Mouse (Mus musculus) cerebellum, adult 2 months (tissue): ENCODE measurements around the gene Ahnak. TPM values are rescaled to one million over a fixed set of nuclear protein-coding genes. Genes with fewer than 3 reads are reported as not detected.

Experiments used
- DNase-seq, 2 experiments: peaks; one replicate each; pipeline ENCODE4 v3.0.0; 2021
- H3K27ac ChIP-seq: fragments of 200-500 bp; 2 replicates; pipeline ENCODE4 v1.5.1; 2012; ENCODE audit warnings: low read length, control low read depth, inconsistent platforms; ENCODE audit not compliant: insufficient read depth
- H3K27me3 ChIP-seq: fragments of 200-500 bp; 2 replicates; pipeline ENCODE4 v1.6.1; 2012; ENCODE audit warnings: inconsistent platforms, mild to moderate bottlenecking, low read length, moderate library complexity; ENCODE audit not compliant: control insufficient read depth, insufficient read depth
- H3K4me1 ChIP-seq: fragments of 200-500 bp; 2 replicates; pipeline ENCODE4 v1.6.1; 2011; ENCODE audit warnings: low read length; ENCODE audit not compliant: control insufficient read depth, insufficient read depth
- H3K4me3 ChIP-seq: fragments of 200-500 bp; replicated peaks from 2 replicates; pipeline ENCODE3; 2011; ENCODE audit warnings: mild to moderate bottlenecking, low read depth, low read length, control low read depth; ENCODE audit not compliant: insufficient read depth
- CTCF ChIP-seq: fragments of 200-500 bp; IDR thresholded peaks from 2 replicates; pipeline ENCODE4 v1.5.1; 2011; ENCODE audit warnings: low read depth, mild to moderate bottlenecking, control low read depth, low read length, moderate library complexity, borderline replicate concordance; ENCODE audit not compliant: insufficient read depth
- POLR2A ChIP-seq: fragments of 200-500 bp; IDR thresholded peaks from 2 replicates; pipeline ENCODE4 v1.6.1; 2011; ENCODE audit warnings: low read length, control low read depth, borderline replicate concordance; ENCODE audit not compliant: insufficient read depth
- WGBS: fragments of 180-500 bp; shearing (Covaris S2); methylation state at CpG from one replicate; pipeline ENCODE4 v1.1.7; 2018; 5-methylcytosine and 5-hydroxymethylcytosine counted together
- polyA plus RNA-seq: library from polyadenylated mRNA; depleted of rRNA; stranded (reverse); fragments of >200 nt; gene quantifications from 2 replicates; pipeline ENCODE4 v1.2.3, GENCODE M21; 2012

Ahnak gene
- polyA plus RNA-seq, 1 experiment: 5.8 TPM

DNA sequence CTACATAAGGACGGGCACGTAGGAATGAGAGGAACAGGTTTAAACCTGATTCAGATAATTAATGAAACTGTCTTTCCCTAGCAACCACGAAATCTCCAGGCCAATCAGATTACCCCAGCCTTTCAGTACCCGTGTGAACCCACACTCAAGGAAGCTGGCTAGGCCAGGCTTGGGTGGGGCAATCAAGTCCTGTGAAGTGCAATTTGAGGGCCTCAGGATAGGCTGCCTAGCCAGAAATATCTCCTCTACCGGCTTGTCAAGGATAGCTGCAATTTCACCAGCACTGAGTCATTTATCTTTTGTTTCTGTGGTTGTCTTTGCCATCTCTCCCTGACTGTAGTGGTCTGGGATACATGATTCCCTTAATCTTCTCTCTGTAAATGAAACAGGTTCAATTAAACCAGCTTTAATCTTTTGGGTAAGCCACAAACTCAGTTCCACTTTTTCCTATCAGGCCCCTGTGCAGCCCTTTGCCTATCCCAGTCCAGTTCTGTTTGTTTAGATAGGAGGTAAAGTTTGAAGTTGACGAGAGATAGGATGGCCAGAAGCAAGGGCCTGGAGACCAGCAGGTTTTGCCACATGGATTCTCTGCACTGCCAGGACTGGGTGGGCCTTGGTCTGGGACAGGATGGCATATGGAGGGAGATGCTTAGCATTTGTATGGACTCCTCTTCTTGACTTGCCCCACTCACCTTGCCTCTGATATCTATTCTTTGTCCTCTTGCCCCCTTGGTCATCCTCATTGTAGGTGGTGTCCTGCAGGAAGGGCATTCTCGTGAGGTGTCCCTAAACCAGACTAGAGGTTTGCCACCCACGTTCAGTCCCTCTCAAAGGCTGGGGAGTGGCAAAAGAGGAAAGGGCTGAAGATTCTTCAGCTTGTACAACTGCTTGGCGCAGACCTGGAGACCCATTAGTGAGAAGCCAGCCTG, 44.6 kb downstream of the Ahnak start:
- H3K27me3 ChIP-seq: no peaks in the 10 kb centered on the region
- peaks cover 9% of the 10 kb centered on the region for H3K4me1 ChIP-seq
- H3K4me3 ChIP-seq: no peak overlapping the region
- WGBS: 87% methylated on average over 9 of the region's 9 CpGs
- TF ChIP-seq CTCF: no peak
- TF ChIP-seq POLR2A: no peak
- no peak for DNase-seq
- H3K27ac ChIP-seq: no peak overlapping the region

DNA sequence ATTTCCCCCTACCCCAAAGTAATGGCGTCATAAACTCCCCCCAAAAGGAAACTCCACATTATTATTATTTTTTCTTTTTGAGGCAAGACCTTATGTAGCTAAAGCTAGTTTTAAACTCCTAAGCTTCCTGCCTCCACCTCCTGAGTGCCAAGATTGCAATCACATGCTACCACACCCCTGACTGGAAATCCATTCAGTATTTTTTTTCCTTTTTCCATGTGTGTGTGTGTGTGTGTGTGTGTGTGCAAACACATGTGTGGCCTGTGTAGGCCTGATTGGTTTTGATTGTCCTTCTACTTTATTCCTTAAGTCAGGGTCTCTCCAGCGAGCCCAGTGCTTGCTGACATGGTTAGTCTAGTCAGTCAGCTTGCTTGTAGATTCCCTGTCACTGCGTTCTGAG, 45.4 kb downstream of the Ahnak start:
- DNase-seq: no peak
- H3K27ac ChIP-seq: no peak overlapping the region
- TF ChIP-seq POLR2A (no peak), CTCF (no peak)
- 92% methylated on average over 3 of the region's 3 CpGs for WGBS
- peaks cover 7% of the 10 kb centered on the region for H3K4me1 ChIP-seq
- no peak overlapping the region for H3K4me3 ChIP-seq
- H3K27me3 ChIP-seq: no peaks in the 10 kb centered on the region

DNA sequence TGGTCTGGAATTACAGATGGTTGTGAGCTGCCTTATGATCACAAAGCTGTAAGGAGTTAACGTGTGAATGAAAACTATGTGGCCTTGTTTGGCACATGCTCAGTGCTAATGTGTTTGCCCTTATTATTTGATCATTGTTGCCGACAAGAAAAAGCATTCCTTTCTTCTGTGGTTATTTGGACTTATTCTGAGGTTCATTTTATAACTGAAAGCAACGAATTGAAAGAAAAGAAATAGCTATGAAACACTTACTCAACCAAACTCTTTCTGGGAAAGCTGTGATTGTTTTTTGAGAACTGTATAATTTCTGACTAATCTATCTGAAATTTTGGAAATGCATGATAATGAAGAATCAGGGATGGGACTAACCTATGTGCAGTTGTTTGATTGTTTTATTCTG, 46.0 kb downstream of the Ahnak start:
- 65% methylated on average over 3 of the region's 3 CpGs for WGBS
- peaks cover 3% of the 10 kb centered on the region for H3K4me1 ChIP-seq
- no peaks in the 10 kb centered on the region for H3K27me3 ChIP-seq
- H3K27ac ChIP-seq: no peak overlapping the region
- DNase-seq: no peak
- no peak overlapping the region for H3K4me3 ChIP-seq
- TF ChIP-seq CTCF: no peak
- no peak for TF ChIP-seq POLR2A

DNA sequence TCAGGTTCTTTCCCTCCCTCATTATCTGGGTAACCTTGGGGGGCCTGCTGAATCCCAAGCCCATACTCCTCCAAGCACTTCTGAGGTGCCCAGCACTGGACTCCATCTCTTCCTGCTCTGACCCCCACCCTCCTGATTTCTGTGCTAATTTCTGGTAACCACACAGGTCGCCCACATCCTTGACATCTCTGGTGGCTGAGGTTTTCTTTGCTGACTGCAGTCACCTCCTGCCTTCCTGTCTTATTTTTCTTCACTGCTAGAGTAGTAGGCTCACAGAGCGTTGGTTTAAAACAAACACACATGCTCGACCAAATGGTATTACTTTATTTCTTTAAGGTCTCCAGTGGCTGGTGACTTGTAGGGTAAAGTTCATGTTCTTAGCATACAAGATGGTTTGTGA, 49.1 kb downstream of the Ahnak start:
- TF ChIP-seq POLR2A (no peak), CTCF (no peak)
- Histone ChIP-seq H3K4me3 (no peak overlapping the region), H3K27ac (no peak overlapping the region), H3K27me3 (no peaks in the 10 kb centered on the region), H3K4me1 (no peaks in the 10 kb centered on the region)
- 79% methylated on average over 3 of the region's 3 CpGs for WGBS
- DNase-seq: no peak

DNA sequence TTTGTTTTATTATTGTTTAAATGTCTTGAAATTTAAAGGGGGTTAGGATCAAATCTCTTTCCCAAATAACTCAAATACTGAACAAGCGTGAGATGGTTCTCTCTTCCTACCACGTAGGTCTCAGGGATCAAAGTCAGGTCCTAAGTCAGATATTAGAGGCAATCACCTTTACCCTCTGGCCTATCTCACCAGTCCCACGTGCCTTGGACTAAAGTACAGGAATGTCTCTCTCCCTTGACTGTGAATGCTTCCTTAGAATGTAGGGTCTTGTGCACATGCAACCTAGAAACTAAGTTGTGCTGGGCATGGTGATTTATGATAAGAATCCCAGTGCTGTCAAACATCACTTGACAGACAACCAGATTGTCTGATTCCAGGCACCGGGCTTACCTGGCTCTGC, 50.2 kb downstream of the Ahnak start:
- no peak overlapping the region for H3K4me3 ChIP-seq
- DNase-seq: no peak
- no peaks in the 10 kb centered on the region for H3K4me1 ChIP-seq
- H3K27ac ChIP-seq: no peak overlapping the region
- WGBS: 84% methylated on average over 4 of the region's 4 CpGs
- no peaks in the 10 kb centered on the region for H3K27me3 ChIP-seq
- TF ChIP-seq POLR2A: no peak
- no peak for TF ChIP-seq CTCF

DNA sequence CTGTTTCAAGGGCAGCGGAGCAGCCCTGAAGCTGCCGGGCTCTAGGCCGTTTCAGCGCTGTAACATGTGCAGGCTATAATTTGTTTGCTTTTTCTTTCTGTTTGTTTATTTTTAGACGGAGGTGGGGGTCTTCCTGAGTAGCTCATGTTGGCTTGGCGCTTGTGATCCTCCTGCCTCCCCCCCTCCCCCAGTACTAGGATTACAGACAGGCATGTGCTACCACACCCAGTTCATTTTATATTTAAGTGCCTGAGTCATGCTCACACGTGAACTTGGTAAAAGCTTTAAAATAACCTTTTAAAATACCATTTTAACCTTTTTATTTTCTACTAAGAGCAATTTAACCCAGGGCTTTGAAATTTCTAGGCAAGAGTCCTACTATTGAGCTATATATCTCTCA, 50.8 kb downstream of the Ahnak start:
- Histone ChIP-seq H3K4me1 (no peaks in the 10 kb centered on the region), H3K4me3 (no peak overlapping the region), H3K27me3 (no peaks in the 10 kb centered on the region), H3K27ac (no peak overlapping the region)
- TF ChIP-seq CTCF: no peak
- TF ChIP-seq POLR2A: no peak
- WGBS: 73% methylated on average over 7 of the region's 7 CpGs
- no peak for DNase-seq

- H3K27ac ChIP-seq: no peak overlapping the region
- WGBS: 87% methylated on average over 6 of the region's 6 CpGs
- DNase-seq: no peak
- no peaks in the 10 kb centered on the region for H3K4me1 ChIP-seq
- TF ChIP-seq CTCF (no peak), POLR2A (no peak)
- H3K27me3 ChIP-seq: no peaks in the 10 kb centered on the region
- no peak overlapping the region for H3K4me3 ChIP-seq
Observed at GRCm38 (mm10) chr19:9040649-9041048, 51.6 kb downstream of the Ahnak start.

DNA sequence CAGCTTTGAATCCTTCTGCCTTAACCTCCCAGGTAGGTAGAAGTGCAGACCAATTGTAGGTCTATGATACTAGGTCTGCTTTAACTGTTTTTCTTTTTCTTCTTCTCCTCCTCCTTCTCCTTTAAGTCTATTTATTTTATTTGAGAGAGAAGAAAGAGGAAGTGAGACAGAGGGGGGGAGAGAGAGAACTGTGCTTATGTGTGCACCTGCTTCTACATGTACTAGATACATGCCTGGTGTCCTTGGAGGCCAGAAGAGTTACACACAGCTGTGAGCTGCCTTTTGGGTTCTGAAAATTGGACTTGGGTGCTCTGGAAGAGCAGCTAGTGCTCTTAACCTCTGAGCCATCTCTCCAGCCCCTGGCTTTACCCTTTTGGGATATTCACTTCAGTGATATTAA, 52.0 kb downstream of the Ahnak start:
- no peak for DNase-seq
- Histone ChIP-seq H3K27ac (no peak overlapping the region), H3K4me1 (no peaks in the 10 kb centered on the region), H3K27me3 (no peaks in the 10 kb centered on the region), H3K4me3 (no peak overlapping the region)
- no peak for TF ChIP-seq CTCF
- TF ChIP-seq POLR2A: no peak
